ENCODE assay signal across 8 mouse cellular contexts in genomic region chr12:103433986-103434731, GRCm38 (mm10). TPM values are rescaled to one million over a fixed set of nuclear protein-coding genes. Genes with fewer than 3 reads are reported as not detected.
A peak's percentile ranks its signal among the peaks of the same experiment; 100 is the strongest.
DNase-seq lines count a peak whose midpoint lies in the region; ATAC-seq and TF ChIP-seq lines count a peak whose summit lies in the region.

Gene Ifi27, plus strand, starts transcription at chr12:103434211.

- peak within 1 kb of the TSS; percentile 47 for H3K4me3 ChIP-seq in embryonic fibroblast, embryonic 13.5 days (ENCODE audit: insufficient read depth, low read length)
- H3K4me3 ChIP-seq in forebrain, embryonic 16.5 days (replicated peaks; ENCODE audit: low read length): no peak within 1 kb of the TSS

- no peaks in the 10 kb centered on the region; the same call in none of the 2 replicates for H3K4me1 ChIP-seq in embryonic fibroblast, embryonic 13.5 days (ENCODE audit: control insufficient read depth, insufficient read depth, low read length)
- no peaks in the 10 kb centered on the region for H3K4me1 ChIP-seq in forebrain, embryonic 16.5 days (replicated peaks; ENCODE audit: control insufficient read depth, insufficient read depth, low read length)

- 76% methylated on average over 8 of the region's 8 CpGs for WGBS in forebrain, embryonic 16.5 days

- H3K4me2 ChIP-seq in forebrain, embryonic 16.5 days (ENCODE audit: low read length): no peak within 1 kb of the TSS

- peak; percentile 86 for TF ChIP-seq POLR2A in embryonic fibroblast, embryonic 13.5 days (IDR thresholded peaks at IDR 0.05; ENCODE audit: low read depth, low read length)

- H3K27me3 ChIP-seq in forebrain, embryonic 16.5 days (replicated peaks; ENCODE audit: control insufficient read depth, insufficient read depth, low read length): no peaks in the 10 kb centered on the region

- H3K27ac ChIP-seq in embryonic fibroblast, embryonic 13.5 days (ENCODE audit: insufficient read depth, low read length): peak within 1 kb of the TSS; percentile 69
- no peak within 1 kb of the TSS for H3K27ac ChIP-seq in forebrain, embryonic 16.5 days (ENCODE audit: low read length)

- H3K9ac ChIP-seq in forebrain, embryonic 16.5 days (replicated peaks; ENCODE audit: low read depth, low read length): no peak within 1 kb of the TSS

- no peaks in the 10 kb centered on the region for H3K36me3 ChIP-seq in forebrain, embryonic 16.5 days (ENCODE audit: control insufficient read depth, insufficient read depth)

- H3K9me3 ChIP-seq in forebrain, embryonic 16.5 days (ENCODE audit: control insufficient read depth, low read length): no peaks in the 10 kb centered on the region

- peak; percentile 92 for DNase-seq in CD4-positive helper T cell, adult 2 months (ENCODE audit: low read depth, low spot score)
- DNase-seq in MEL-GATA-1-ER (ENCODE audit: extremely low read depth, low read depth): peak; percentile 85
- peak; percentile 28 to 41 for DNase-seq in layer of hippocampus, postnatal 36 days
- peak; percentile 94 for DNase-seq in lung, postnatal 36 days
- DNase-seq in telencephalon, adult 2 months (ENCODE audit: low read depth, low spot score): peak; percentile 74

- peak; percentile 92 to 95 for ATAC-seq in hematopoietic stem cell, adult 5-6 weeks (replicated peaks in 1 of 2; ENCODE audit: insufficient read depth in 1 of 2, low FRiP score in 2 of 2, low TSS enrichment in 1 of 2, low read depth in 1 of 2, poor library complexity in 2 of 2, severe bottlenecking in 2 of 2)
- ATAC-seq in forebrain, embryonic 16.5 days: no peak

- TF ChIP-seq CTCF in embryonic fibroblast, embryonic 13.5 days (IDR thresholded peaks at IDR 0.05; ENCODE audit: borderline replicate concordance, insufficient read depth, low read length): no peak

RNA-seq across cellular contexts. Expression of gene Ifi27, which starts in this region (rescaled TPM):
- polyA plus RNA-seq in embryonic fibroblast, embryonic 13.5 days (2011; ENCODE audit: insufficient read length, low read depth, missing spikeins): 186 and 203 TPM in 2 replicates
- 137 and 147 TPM in 2 replicates for total RNA-seq in hematopoietic stem cell, adult 5-6 weeks (2017)
- 10 to 100 TPM; 90.9 to 99.0 TPM for total RNA-seq in layer of hippocampus, postnatal 36 days (2021)
- polyA plus RNA-seq in forebrain, embryonic 16.5 days (2015; fragmentation: Nextera tagmentation; extraction: Ambion mirVana): 8.4 and 11.4 TPM in 2 replicates

Comparison
In these comparisons a context has a peak if more than half of its experiments do, and no peak if none do; other contexts are left out.
1. RNA of gene Ifi27 (polyA plus RNA-seq): 186 to 203 TPM in embryonic fibroblast, embryonic 13.5 days; 8.4 to 11.4 TPM in forebrain, embryonic 16.5 days; every median in the first group is over 10 times any median in the second.
2. DNase-seq: peak in every context shown above with its lines; median percentile 94 in lung, postnatal 36 days; 92 in CD4-positive helper T cell, adult 2 months; 85 in MEL-GATA-1-ER; 74 in telencephalon, adult 2 months; 34 in layer of hippocampus, postnatal 36 days.